Comparison of ENCODE assay signal across 13 mouse cellular contexts in the genomic region with DNA sequence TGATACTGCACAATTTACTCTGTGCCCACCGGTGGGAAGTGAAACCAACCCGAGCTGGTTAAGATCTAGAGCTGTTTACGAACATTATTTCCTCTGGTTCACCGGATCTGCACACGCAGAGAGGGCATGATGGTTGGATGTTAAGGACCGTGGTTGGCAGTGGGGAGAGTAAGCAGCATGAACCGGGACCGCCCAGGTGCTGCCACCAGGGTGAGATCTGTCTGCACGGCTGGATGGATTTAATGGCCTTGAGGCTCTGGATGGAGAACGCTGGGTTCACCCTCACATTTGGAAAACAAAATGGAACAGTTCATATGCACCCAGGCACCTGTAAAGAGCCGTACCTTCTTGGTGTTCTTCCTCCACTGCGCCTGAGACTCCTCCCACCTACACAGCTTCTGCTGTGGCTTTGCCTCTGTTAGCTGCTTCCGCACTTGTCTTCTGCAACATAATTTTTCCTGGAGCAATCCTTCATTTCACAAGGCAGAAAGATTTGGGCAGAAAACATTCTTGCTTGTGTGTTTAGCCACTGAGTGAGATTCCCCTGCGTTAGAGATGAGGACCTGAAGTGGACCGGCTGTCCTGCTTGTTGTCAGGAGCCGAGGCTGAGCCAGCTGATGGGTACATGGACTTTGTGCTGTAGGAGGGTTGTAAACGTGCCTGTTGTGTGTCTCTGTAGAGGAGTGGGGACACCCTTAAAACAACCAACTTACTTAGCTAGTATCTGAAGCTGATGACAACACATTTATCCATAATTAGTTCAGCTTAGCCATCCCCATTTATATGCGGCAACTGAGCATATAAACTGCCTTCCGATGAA. TPM values are rescaled to one million over a fixed set of nuclear protein-coding genes. Genes with fewer than 3 reads are reported as not detected.
A peak's percentile ranks its signal among the peaks of the same experiment; 100 is the strongest.
DNase-seq lines count a peak whose midpoint lies in the region; ATAC-seq and TF ChIP-seq lines count a peak whose summit lies in the region.
"Had no signal": no experiment of that assay in that cellular context is flagged by ENCODE, and none has a peak within 500 bp of the region (broad histone marks: within the 10 kb centered on the region; RNA-seq: fewer than 3 reads in every experiment).

No protein-coding gene starts in this region.

- H3K9ac ChIP-seq in lung, postnatal 0 days (replicated peaks; ENCODE audit: low read depth) = no peak overlapping the region
- H3K9ac ChIP-seq in liver, postnatal 0 days (replicated peaks) = no peak overlapping the region
- H3K9ac ChIP-seq: liver, embryonic 13.5 days; neural tube, embryonic 12.5 days had no signal

- no peak for TF ChIP-seq EP300 in lung, postnatal 0 days (IDR thresholded peaks at IDR 0.05)
- TF ChIP-seq EP300 in liver, postnatal 0 days (IDR thresholded peaks at IDR 0.05; ENCODE audit: low read depth) = no peak

- no peak for ATAC-seq in lung, postnatal 0 days
- peak; percentile 53 for ATAC-seq in liver, postnatal 0 days
- ATAC-seq: Patski had no signal

- TF ChIP-seq CTCF in lung, postnatal 0 days (IDR thresholded peaks at IDR 0.05) = 0 out of 2 replicates have a peak, but pooled peaks have one; percentile 3
- TF ChIP-seq CTCF in liver, postnatal 0 days (IDR thresholded peaks at IDR 0.05; ENCODE audit: low read depth) = no peak

- no peaks in the 10 kb centered on the region for H3K36me3 ChIP-seq in lung, postnatal 0 days (ENCODE audit: insufficient read depth, low read length)
- H3K36me3 ChIP-seq in liver, postnatal 0 days (replicated peaks; ENCODE audit: insufficient read depth, low read length) = 0 out of 2 replicates have a peak, but pooled peaks cover 8% of the 10 kb centered on the region

- no peak overlapping the region for H3K4me2 ChIP-seq in lung, postnatal 0 days (replicated peaks; ENCODE audit: low read depth, low read length)
- H3K4me2 ChIP-seq in liver, postnatal 0 days (ENCODE audit: low read depth, low read length) = peak overlapping the region; percentile 31; the same call in 1 of the 2 replicates
- H3K4me2 ChIP-seq: liver, embryonic 13.5 days; neural tube, embryonic 12.5 days had no signal

- H3K4me1 ChIP-seq in lung, postnatal 0 days (ENCODE audit: insufficient read depth, low read depth, low read length) = no peaks in the 10 kb centered on the region
- H3K4me1 ChIP-seq in liver, postnatal 0 days (ENCODE audit: insufficient read depth) = peaks cover 12% of the 10 kb centered on the region

- H3K27ac ChIP-seq in lung, postnatal 0 days (ENCODE audit: low read length) = no peak overlapping the region
- H3K27ac ChIP-seq in liver, postnatal 0 days (ENCODE audit: low read depth) = peak overlapping the region; percentile 44; the same call in 1 of the 2 replicates
- H3K27ac ChIP-seq: liver, embryonic 13.5 days; neural tube, embryonic 12.5 days had no signal

- no peaks in the 10 kb centered on the region for H3K27me3 ChIP-seq in lung, postnatal 0 days (replicated peaks; ENCODE audit: insufficient read depth, low read length)
- no peaks in the 10 kb centered on the region for H3K27me3 ChIP-seq in liver, postnatal 0 days (ENCODE audit: insufficient read depth, low read length)
- H3K27me3 ChIP-seq: liver, embryonic 13.5 days; neural tube, embryonic 12.5 days; Patski had no signal

- DNase-seq in lung, postnatal 0 days (ENCODE audit: low spot score) = no peak
- no peak for DNase-seq in lung, adult 18-20 months
- DNase-seq in induced T-regulatory cell, adult 2 months (ENCODE audit: low read depth) = peak; percentile 87
- no peak for DNase-seq in liver, postnatal 0 days
- peak; percentile 70 for DNase-seq in thymus, postnatal 25 days
- DNase-seq in cerebellum, adult 9-10 months = no peak
- no peak for DNase-seq in cerebellum, adult 18-20 months
- no peak for DNase-seq in layer of hippocampus, adult 11-12 months (ENCODE audit: low spot score)
- DNase-seq: cerebellum, postnatal 10 days; heart, postnatal 14 days; liver, embryonic 13.5 days had no signal

- no peaks in the 10 kb centered on the region for H3K9me3 ChIP-seq in lung, postnatal 0 days (ENCODE audit: low read length)
- H3K9me3 ChIP-seq in liver, postnatal 0 days (ENCODE audit: low read length) = no peaks in the 10 kb centered on the region
- H3K9me3 ChIP-seq: liver, embryonic 13.5 days; neural tube, embryonic 12.5 days had no signal

- 72% methylated on average over 19 of the region's 19 CpGs for WGBS in lung, postnatal 0 days
- 64% methylated on average over 19 of the region's 19 CpGs for WGBS in liver, postnatal 0 days (ENCODE audit: insufficient replicate concordance)

- no peak overlapping the region for H3K4me3 ChIP-seq in lung, postnatal 0 days (ENCODE audit: low read depth, low read length)
- no peak overlapping the region for H3K4me3 ChIP-seq in liver, postnatal 0 days (ENCODE audit: low read depth, low read length)
- H3K4me3 ChIP-seq: liver, embryonic 13.5 days; neural tube, embryonic 12.5 days had no signal

RNA-seq across cellular contexts. Expression of a gene that starts 8.5 kb away (rescaled TPM):
- 3.9 and 4.4 TPM in 2 replicates for polyA plus RNA-seq in lung, postnatal 0 days (2015; fragmentation: Nextera tagmentation; extraction: Ambion mirVana)
- 1.4 and 1.6 TPM in 2 replicates for polyA plus RNA-seq in liver, postnatal 0 days (2015; fragmentation: Nextera tagmentation; extraction: Ambion mirVana)

RNA-seq across cellular contexts. Expression of a gene that starts 12.8 kb away (rescaled TPM):
- 3.4 and 3.6 TPM in 2 replicates for polyA plus RNA-seq in lung, postnatal 0 days (2015; fragmentation: Nextera tagmentation; extraction: Ambion mirVana)
- polyA plus RNA-seq in liver, postnatal 0 days (2015; fragmentation: Nextera tagmentation; extraction: Ambion mirVana) = 0.15 TPM in 1 of 2 replicates, not detected in the other
- polyA plus RNA-seq: liver, embryonic 13.5 days had no signal

RNA-seq across cellular contexts. Expression of a gene that starts 57.1 kb away (rescaled TPM):
- polyA plus RNA-seq in lung, postnatal 0 days (2015; fragmentation: Nextera tagmentation; extraction: Ambion mirVana) = 64.7 and 69.3 TPM in 2 replicates
- polyA plus RNA-seq in liver, postnatal 0 days (2015; fragmentation: Nextera tagmentation; extraction: Ambion mirVana) = 59.3 and 62.5 TPM in 2 replicates

Comparison
In these comparisons a context has a peak if more than half of its experiments do, and no peak if none do; other contexts are left out.
1. DNase-seq: peak in induced T-regulatory cell, adult 2 months (single experiment) and thymus, postnatal 25 days (single experiment); none in lung, postnatal 0 days (single experiment), lung, adult 18-20 months (0 of 2), liver, postnatal 0 days (single experiment), cerebellum, adult 9-10 months (single experiment), cerebellum, adult 18-20 months (0 of 2) and layer of hippocampus, adult 11-12 months (single experiment).